Mouse (Mus musculus) MEL (cell line): ENCODE results near the gene Lix1l. TPM values are rescaled to one million over a fixed set of nuclear protein-coding genes. Genes with fewer than 3 reads are reported as not detected.

Experiments used
- DNase-seq: peaks from one replicate; pipeline ENCODE4 v3.0.0; 2011; ENCODE audit warnings: low read depth, low spot score
- H3K27ac ChIP-seq: 2 replicates; pipeline ENCODE4 v1.5.1; 2012; ENCODE audit warnings: low read depth, mild to moderate bottlenecking, control low read depth, low read length, moderate library complexity; ENCODE audit not compliant: control insufficient read depth
- H3K27me3 ChIP-seq, 2 experiments: fragments of 150-350 bp in 1 of 2; sonication (generic) in 1 of 2; 2 replicates each; pipeline ENCODE4 v1.6.1; 2012; ENCODE audit warnings: low read length in 2 of 2, mild to moderate bottlenecking in 2 of 2, improper control_type of control experiment in 1 of 2, moderate library complexity in 1 of 2; ENCODE audit not compliant: insufficient read depth in 2 of 2, control insufficient read depth in 1 of 2
- H3K36me3 ChIP-seq, 2 experiments: 2 replicates each; pipeline ENCODE4 v1.6.1; 2012 to 2014; ENCODE audit warnings: low read length in 2 of 2, improper control_type of control experiment in 1 of 2, inconsistent platforms in 1 of 2, mild to moderate bottlenecking in 1 of 2; ENCODE audit not compliant: insufficient read depth in 2 of 2, control insufficient read depth in 1 of 2
- H3K4me1 ChIP-seq, 2 experiments: fragments of 150-350 bp in 1 of 2; sonication (generic) in 1 of 2; 2 replicates each; pipeline ENCODE4 v1.6.1; 2012; ENCODE audit warnings: low read length in 2 of 2, improper control_type of control experiment in 1 of 2, mild to moderate bottlenecking in 1 of 2; ENCODE audit not compliant: insufficient read depth in 2 of 2, control insufficient read depth in 1 of 2
- H3K4me3 ChIP-seq, 2 experiments: fragments of 150-350 bp in 1 of 2; sonication (generic) in 1 of 2; 2 replicates each; pipeline ENCODE4 v1.5.1; 2012; ENCODE audit warnings: low read depth in 2 of 2, low read length in 2 of 2, mild to moderate bottlenecking in 2 of 2, moderate library complexity in 2 of 2, control low read depth in 1 of 2, improper control_type of control experiment in 1 of 2; ENCODE audit not compliant: control insufficient read depth in 1 of 2, insufficient read depth in 1 of 2
- H3K79me2 ChIP-seq: 2 replicates; pipeline ENCODE4 v1.6.1; 2012; ENCODE audit warnings: mild to moderate bottlenecking, low read length, moderate library complexity; ENCODE audit not compliant: control insufficient read depth, poor library complexity, insufficient read depth
- H3K9ac ChIP-seq: 2 replicates; pipeline ENCODE4 v1.6.1; 2012; ENCODE audit warnings: low read depth, mild to moderate bottlenecking, control low read depth, low read length, moderate library complexity; ENCODE audit not compliant: control insufficient read depth, poor library complexity, severe bottlenecking
- H3K9me3 ChIP-seq: fragments of 150-350 bp; sonication (generic); replicated peaks from 2 replicates; pipeline ENCODE4 v1.6.1; 2012; ENCODE audit warnings: mild to moderate bottlenecking, low read length, improper control_type of control experiment, moderate library complexity; ENCODE audit not compliant: insufficient read depth
- CTCF ChIP-seq, 3 experiments: IDR thresholded peaks in 2 of 3; conservative IDR thresholded peaks in 1 of 3; 2 replicates each; pipeline ENCODE4 v1.5.1; 2011 to 2012; ENCODE audit warnings: low read length in 3 of 3, low read depth in 2 of 3, mild to moderate bottlenecking in 2 of 3, improper control_type of control experiment in 1 of 3, inconsistent platforms in 1 of 3, mixed read lengths in 1 of 3, moderate library complexity in 1 of 3; ENCODE audit not compliant: control insufficient read depth in 1 of 3, insufficient read depth in 1 of 3, poor library complexity in 1 of 3, severe bottlenecking in 1 of 3
- ELF1 ChIP-seq: IDR thresholded peaks from 2 replicates; pipeline ENCODE4 v1.6.1; 2014; ENCODE audit warnings: low read depth, mild to moderate bottlenecking, inconsistent platforms, low read length, improper control_type of control experiment, moderate library complexity
- ETS1 ChIP-seq: IDR thresholded peaks from 2 replicates; pipeline ENCODE4 v1.6.1; 2012; ENCODE audit warnings: low read depth, mild to moderate bottlenecking, inconsistent platforms, low read length, improper control_type of control experiment, moderate library complexity
- HCFC1 ChIP-seq: IDR thresholded peaks from 2 replicates; pipeline ENCODE4 v1.6.1; 2012; ENCODE audit warnings: low read depth, mild to moderate bottlenecking, inconsistent platforms, low read length, improper control_type of control experiment, moderate library complexity
- JUND ChIP-seq: IDR thresholded peaks from 2 replicates; pipeline ENCODE4 v1.6.1; 2011; ENCODE audit warnings: low read depth, mild to moderate bottlenecking, improper control_type of control experiment, low read length
- KAT2A ChIP-seq: conservative IDR thresholded peaks from 2 replicates; pipeline ENCODE4 v1.6.1; 2012; ENCODE audit warnings: low read depth, low read length, improper control_type of control experiment, inconsistent platforms
- MAFK ChIP-seq: IDR thresholded peaks from 2 replicates; pipeline ENCODE4 v1.6.1; 2011; ENCODE audit warnings: low read depth, mild to moderate bottlenecking, low read length, improper control_type of control experiment, borderline replicate concordance
- MAX ChIP-seq: IDR thresholded peaks from 2 replicates; pipeline ENCODE4 v1.6.1; 2011; ENCODE audit warnings: low read length, improper control_type of control experiment
- MAZ ChIP-seq: IDR thresholded peaks from 2 replicates; pipeline ENCODE4 v1.6.1; 2012; ENCODE audit warnings: low read depth, mild to moderate bottlenecking, inconsistent platforms, low read length, improper control_type of control experiment
- MEF2A ChIP-seq: IDR thresholded peaks from 2 replicates; pipeline ENCODE4 v1.6.1; 2014; ENCODE audit warnings: low read depth, mild to moderate bottlenecking, inconsistent platforms, low read length, improper control_type of control experiment; ENCODE audit not compliant: poor library complexity, insufficient replicate concordance, severe bottlenecking; ENCODE audit errors: extremely low read depth
- MYB ChIP-seq: IDR thresholded peaks from 2 replicates; pipeline ENCODE4 v1.6.1; 2011; ENCODE audit warnings: mild to moderate bottlenecking, low read depth, low read length, improper control_type of control experiment
- MYC ChIP-seq: IDR thresholded peaks from 2 replicates; pipeline ENCODE4 v1.6.1; 2011; ENCODE audit warnings: low read depth, mild to moderate bottlenecking, low read length, improper control_type of control experiment, moderate library complexity
- NRF1 ChIP-seq: IDR thresholded peaks from 2 replicates; pipeline ENCODE4 v1.6.1; 2014; ENCODE audit warnings: low read depth, mild to moderate bottlenecking, inconsistent platforms, low read length, improper control_type of control experiment, moderate library complexity; ENCODE audit not compliant: poor library complexity, insufficient read depth, severe bottlenecking
- RAD21 ChIP-seq: IDR thresholded peaks from 2 replicates; pipeline ENCODE4 v1.6.1; 2011; ENCODE audit warnings: mild to moderate bottlenecking, low read depth, low read length, improper control_type of control experiment
- TBP ChIP-seq: IDR thresholded peaks from 2 replicates; pipeline ENCODE4 v1.8.0; 2011; ENCODE audit warnings: low read depth, low read length, improper control_type of control experiment
- USF1 ChIP-seq: IDR thresholded peaks from 2 replicates; pipeline ENCODE4 v1.6.1; 2014; ENCODE audit warnings: low read depth, mild to moderate bottlenecking, inconsistent platforms, low read length, improper control_type of control experiment, moderate library complexity
- USF2 ChIP-seq, 2 experiments: IDR thresholded peaks; 2 replicates each; pipeline ENCODE4 v1.6.1; 2011 to 2012; ENCODE audit warnings: improper control_type of control experiment in 2 of 2, low read length in 2 of 2, borderline replicate concordance in 1 of 2, inconsistent platforms in 1 of 2, low read depth in 1 of 2, mild to moderate bottlenecking in 1 of 2; ENCODE audit not compliant: insufficient read depth in 1 of 2
- ZNF384 ChIP-seq: IDR thresholded peaks from 2 replicates; pipeline ENCODE4 v1.6.1; 2012; ENCODE audit warnings: low read depth, mild to moderate bottlenecking, inconsistent platforms, low read length, improper control_type of control experiment
- polyA plus RNA-seq, 2 experiments: library from polyadenylated mRNA; stranded (reverse) in 1 of 2; unstranded in 1 of 2; fragments of >175 nt in 1 of 2; fragments of >200 nt in 1 of 2; gene quantifications; 2 replicates each; pipeline versions ENCODE4 v1.2.1 to v1.2.4; 2012; ENCODE audit warnings: low replicate concordance in 2 of 2, low read depth in 1 of 2; ENCODE audit not compliant: insufficient read length in 2 of 2, insufficient read depth in 1 of 2, missing spikeins in 1 of 2
- total RNA-seq: library from RNA; depleted of rRNA; stranded (reverse); fragments of 300-350 nt; gene quantifications from 2 replicates; pipeline ENCODE4 v1.2.3, GENCODE M21; 2012

The Lix1l gene
- total and polyA plus RNA-seq, 3 experiments = 5.4 to 17.0 TPM; not detected in 1

GRCm38 (mm10) chr3:96601251-96601787 lies 370 bp downstream of the Lix1l start (continued):
- TF ChIP-seq MAX (peak; percentile 43), ZNF384 (no peak), MAZ (peak; percentile 82; the same call in 1 of the 2 replicates)
- TF ChIP-seq, all 39 proteins: peak for 14

- DNase-seq = no peak
- Histone ChIP-seq H3K9me3 (no peaks in the 10 kb centered on the region), H3K36me3 (peaks cover 0 to 7% of the 10 kb centered on the region in 2 experiments; a peak in 2 of 4 replicates), H3K4me1 (peaks cover 8 to 9% of the 10 kb centered on the region in 2 experiments), H3K27me3 (no peaks in the 10 kb centered on the region), H3K9ac (peak overlapping the region; percentile 74), H3K79me2 (no peaks in the 10 kb centered on the region; the same call in 1 of the 2 replicates), H3K4me3 (peak overlapping the region; percentile 60 to 66), H3K27ac (no peak overlapping the region)
- no peak for TF ChIP-seq MYC
These were observed 1.2 kb downstream of the Lix1l start for GRCm38 (mm10) chr3:96601941-96602703.

- H3K36me3 ChIP-seq = peaks cover 0 to 7% of the 10 kb centered on the region in 2 experiments; a peak in 2 of 4 replicates
- H3K4me1 ChIP-seq = peaks cover 8 to 9% of the 10 kb centered on the region in 2 experiments
- no peak overlapping the region for H3K4me3 ChIP-seq
- TF ChIP-seq RAD21 (no peak), USF2 (IDR thresholded peaks at IDR 0.05; ENCODE audit: borderline replicate concordance in 1 of 2, insufficient read depth in 1 of 2, low read depth in 1 of 2, low read length in 2 of 2) (no peak), ETS1 (no peak), CTCF (IDR thresholded peaks at IDR 0.05 in 2 of 3, conservative IDR thresholded peaks at IDR 0.05 in 1 of 3; ENCODE audit: control insufficient read depth in 1 of 3, insufficient read depth in 1 of 3, low read depth in 2 of 3, low read length in 3 of 3, poor library complexity in 1 of 3, severe bottlenecking in 1 of 3) (no peak), HCFC1 (no peak), NRF1 (no peak), MYB (no peak), MEF2A (no peak), TBP (no peak), ELF1 (no peak), USF1 (no peak), KAT2A (no peak), JUND (no peak), MAFK (no peak)
- H3K27ac ChIP-seq = no peak overlapping the region
- no peaks in the 10 kb centered on the region for H3K9me3 ChIP-seq
- H3K79me2 ChIP-seq = no peaks in the 10 kb centered on the region; the same call in 1 of the 2 replicates
- no peaks in the 10 kb centered on the region for H3K27me3 ChIP-seq
- H3K9ac ChIP-seq = no peak overlapping the region
- no peak for DNase-seq
These were observed 1.7 kb downstream of the Lix1l start for GRCm38 (mm10) chr3:96602704-96603084.
